Comparison of ENCODE assay signal across 15 mouse cellular contexts in genomic region chr17:28365122-28365521, GRCm38 (mm10). TPM values are rescaled to one million over a fixed set of nuclear protein-coding genes. Genes with fewer than 3 reads are reported as not detected.
A peak's percentile ranks its signal among the peaks of the same experiment; 100 is the strongest.
DNase-seq lines count a peak whose midpoint lies in the region; ATAC-seq lines count a peak whose summit lies in the region.
"Had no signal": no experiment of that assay in that cellular context is flagged by ENCODE, and none has a peak within 500 bp of the region (broad histone marks: within the 10 kb centered on the region; RNA-seq: fewer than 3 reads in every experiment).

TSS of gene Tulp1 (minus strand) at chr17:28365222.

- H3K4me2 ChIP-seq in kidney, embryonic 14.5 days (replicated peaks; ENCODE audit: low read depth, low read length), result peak within 1 kb of the TSS; percentile 52
- H3K4me2 ChIP-seq in embryonic facial prominence, embryonic 13.5 days, result peak within 1 kb of the TSS; percentile 77
- peak within 1 kb of the TSS; percentile 44 for H3K4me2 ChIP-seq in hindbrain, embryonic 16.5 days (ENCODE audit: low read length)
- peak within 1 kb of the TSS; percentile 35 for H3K4me2 ChIP-seq in midbrain, embryonic 15.5 days

- no peak for DNase-seq in kidney, postnatal 4 days
- no peak for DNase-seq in adrenal gland, adult 2 months
- no peak for DNase-seq in right cerebral cortex, postnatal 25 days
- DNase-seq in layer of hippocampus, adult 9-10 months (ENCODE audit: low spot score), result no peak
- DNase-seq: adrenal gland, adult 8-10 months; cerebellum, postnatal 14 days; kidney, adult 8-10 months; thymus, adult 18-20 months had no signal

- peak within 1 kb of the TSS; percentile 23; the same call in 1 of the 2 replicates for H3K9ac ChIP-seq in kidney, embryonic 14.5 days (ENCODE audit: low read depth, low read length)
- peak within 1 kb of the TSS; percentile 66 for H3K9ac ChIP-seq in embryonic facial prominence, embryonic 13.5 days
- peak within 1 kb of the TSS; percentile 17; the same call in 1 of the 2 replicates for H3K9ac ChIP-seq in hindbrain, embryonic 16.5 days (ENCODE audit: low read depth, low read length)
- no peak within 1 kb of the TSS for H3K9ac ChIP-seq in midbrain, embryonic 15.5 days

- peaks cover 25% of the 10 kb centered on the region for H3K4me1 ChIP-seq in kidney, embryonic 14.5 days (ENCODE audit: control insufficient read depth, insufficient read depth, low read length)
- H3K4me1 ChIP-seq in embryonic facial prominence, embryonic 13.5 days, result peaks cover 30% of the 10 kb centered on the region
- peaks cover 20% of the 10 kb centered on the region for H3K4me1 ChIP-seq in hindbrain, embryonic 16.5 days (ENCODE audit: control insufficient read depth, insufficient read depth, low read depth, low read length)
- H3K4me1 ChIP-seq in midbrain, embryonic 15.5 days, result peaks cover 23% of the 10 kb centered on the region

- H3K36me3 ChIP-seq in kidney, embryonic 14.5 days (ENCODE audit: control insufficient read depth, insufficient read depth, low read length), result no peaks in the 10 kb centered on the region
- H3K36me3 ChIP-seq in embryonic facial prominence, embryonic 13.5 days, result no peaks in the 10 kb centered on the region
- H3K36me3 ChIP-seq in hindbrain, embryonic 16.5 days (ENCODE audit: control insufficient read depth, insufficient read depth, low read length), result no peaks in the 10 kb centered on the region
- no peaks in the 10 kb centered on the region for H3K36me3 ChIP-seq in midbrain, embryonic 15.5 days (replicated peaks)

- H3K4me3 ChIP-seq in kidney, embryonic 14.5 days (ENCODE audit: low read length), result peak within 1 kb of the TSS; percentile 26
- peak within 1 kb of the TSS; percentile 39 for H3K4me3 ChIP-seq in embryonic facial prominence, embryonic 13.5 days
- H3K4me3 ChIP-seq in hindbrain, embryonic 16.5 days (ENCODE audit: low read length), result peak within 1 kb of the TSS; percentile 24
- peak within 1 kb of the TSS; percentile 12; the same call in 1 of the 2 replicates for H3K4me3 ChIP-seq in midbrain, embryonic 15.5 days

- H3K27me3 ChIP-seq in kidney, embryonic 14.5 days (ENCODE audit: control insufficient read depth, insufficient read depth, low read length), result peaks cover 30% of the 10 kb centered on the region
- H3K27me3 ChIP-seq in embryonic facial prominence, embryonic 13.5 days, result peaks cover 35% of the 10 kb centered on the region
- H3K27me3 ChIP-seq in hindbrain, embryonic 16.5 days (replicated peaks; ENCODE audit: control insufficient read depth, insufficient read depth, low read length), result peaks cover 29% of the 10 kb centered on the region
- H3K27me3 ChIP-seq in midbrain, embryonic 15.5 days (replicated peaks), result peaks cover 44% of the 10 kb centered on the region

- ATAC-seq in kidney, embryonic 14.5 days (ENCODE audit: low FRiP score, low TSS enrichment), result no peak
- no peak for ATAC-seq in embryonic facial prominence, embryonic 13.5 days (ENCODE audit: insufficient number of reproducible peaks, insufficient read depth, low FRiP score, low TSS enrichment, low read depth)
- ATAC-seq in hindbrain, embryonic 16.5 days, result no peak
- ATAC-seq in midbrain, embryonic 15.5 days (replicated peaks), result no peak

- WGBS in kidney, embryonic 14.5 days, result 35% methylated on average over 8 of the region's 8 CpGs
- 27% methylated on average over 8 of the region's 8 CpGs for WGBS in embryonic facial prominence, embryonic 13.5 days
- whole genome bisulfite sequencing in hindbrain, embryonic 16.5 days, result 36% methylated on average over 8 of the region's 8 CpGs
- 14% methylated on average over 8 of the region's 8 CpGs for WGBS in midbrain, embryonic 15.5 days

- no peak within 1 kb of the TSS for H3K27ac ChIP-seq in kidney, embryonic 14.5 days (ENCODE audit: low read depth, low read length)
- H3K27ac ChIP-seq in embryonic facial prominence, embryonic 13.5 days, result no peak within 1 kb of the TSS
- no peak within 1 kb of the TSS for H3K27ac ChIP-seq in hindbrain, embryonic 16.5 days (ENCODE audit: low read depth, low read length)
- no peak within 1 kb of the TSS for H3K27ac ChIP-seq in midbrain, embryonic 15.5 days

- H3K9me3 ChIP-seq in kidney, embryonic 14.5 days (ENCODE audit: control insufficient read depth, low read length), result no peaks in the 10 kb centered on the region
- H3K9me3 ChIP-seq in embryonic facial prominence, embryonic 13.5 days, result no peaks in the 10 kb centered on the region
- no peaks in the 10 kb centered on the region for H3K9me3 ChIP-seq in hindbrain, embryonic 16.5 days (ENCODE audit: control insufficient read depth, low read length)
- no peaks in the 10 kb centered on the region for H3K9me3 ChIP-seq in midbrain, embryonic 15.5 days

RNA-seq across cellular contexts. Expression of gene Tulp1, which starts in this region (rescaled TPM):
- 5.1 and 5.6 TPM in 2 replicates for polyA plus RNA-seq in kidney, embryonic 14.5 days (2014; fragmentation: Nextera tagmentation; extraction: Ambion mirVana)
- 7.3 and 10.5 TPM in 2 replicates for polyA plus RNA-seq in embryonic facial prominence, embryonic 13.5 days (2015; fragmentation: Nextera tagmentation; extraction: Ambion mirVana)
- 1.5 and 1.6 TPM in 2 replicates for polyA plus RNA-seq in hindbrain, embryonic 16.5 days (2015; fragmentation: Nextera tagmentation; extraction: Ambion mirVana)
- 1.3 and 1.9 TPM in 2 replicates for polyA plus RNA-seq in midbrain, embryonic 15.5 days (2015; fragmentation: Nextera tagmentation; extraction: Ambion mirVana)
- not detected for total RNA-seq in adrenal gland, adult 2 months (2021)
- polyA plus RNA-seq in adrenal gland, adult 2 months (2012; rRNA removed), result 0.49 and 0.91 TPM in 2 replicates
- total RNA-seq: CH12.LX; liver, adult 2 months; neutrophil, adult 5-6 weeks had no signal
- polyA plus RNA-seq: liver, adult 2 months had no signal
